Mouse (Mus musculus): Measurements from ENCODE around the gene Hist1h2ai. TPM values are rescaled to one million over a fixed set of nuclear protein-coding genes. Genes with fewer than 3 reads are reported as not detected.
A peak's percentile ranks its signal among the peaks of the same experiment; 100 is the strongest.
"Not testable (repeated sequence)": the region's sequence is repeated elsewhere in the genome, so short reads cannot be mapped to it uniquely, and the experiment has no call there.

Hist1h2ai gene
- total and polyA plus RNA-seq, 3 experiments, result 1.6 to 9.1 (median 3.5) TPM

DNA sequence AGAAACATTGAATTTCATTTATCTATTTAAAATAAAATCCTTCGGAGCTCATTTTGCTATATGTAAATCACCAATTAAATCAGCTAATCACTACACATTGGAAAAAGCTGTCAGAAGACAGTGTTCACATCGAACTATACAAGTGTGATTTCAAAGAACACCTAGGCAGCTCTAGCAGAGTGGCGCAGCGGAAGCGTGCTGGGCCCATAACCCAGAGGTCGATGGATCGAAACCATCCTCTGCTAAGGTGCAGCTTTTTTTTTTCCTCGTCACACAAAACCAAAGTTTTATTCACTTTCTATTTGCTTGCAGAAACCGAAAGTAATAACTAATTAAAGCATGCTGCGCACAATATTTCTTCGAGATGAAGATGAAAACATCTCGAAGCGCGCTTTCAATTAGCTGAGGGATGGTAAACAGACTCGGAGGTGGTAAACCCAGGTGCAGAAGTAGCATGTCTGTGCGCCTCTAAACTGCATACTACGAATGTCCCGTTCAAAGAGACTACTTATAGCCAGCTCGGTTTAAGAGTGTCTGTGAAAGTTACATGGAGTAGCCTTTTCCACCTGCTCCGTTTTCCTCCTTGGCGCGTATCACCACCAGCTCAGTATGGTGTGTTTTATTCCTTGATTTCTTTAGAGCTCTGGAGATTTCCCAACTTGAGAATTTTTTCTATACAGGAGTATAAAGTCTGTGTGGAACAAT lies 5.2 kb upstream of the Hist1h2ai start:
- Histone ChIP-seq H3K27me3 (ENCODE audit: control insufficient read depth, insufficient read depth, low read length) (no peaks in the 10 kb centered on the region), H3K9ac (ENCODE audit: low read depth, low read length) (peak overlapping the region; percentile 50), H3K36me3 (ENCODE audit: control insufficient read depth, insufficient read depth, low read length) (no peaks in the 10 kb centered on the region), H3K4me1 (ENCODE audit: control insufficient read depth, insufficient read depth, low read length) (no peaks in the 10 kb centered on the region), H3K27ac (peak overlapping the region; percentile 1; the same call in 1 of the 2 replicates), H3K4me3 (peak overlapping the region; percentile 74), H3K79me2 (replicated peaks; ENCODE audit: control insufficient read depth, insufficient read depth, low read length) (no peaks in the 10 kb centered on the region)
- peak; percentile 79 to 84 for DNase-seq
- intact Hi-C loops (cut with DNase I), result loop anchor here (1.0 to 10.0 kb wide), 8 partner anchors 23 to 1984 kb away; partner anchors contain the start of genes Hist1h1t, Hist1h4c and Hist1h4d
- WGBS, result 5% methylated on average over 22 of the region's 22 CpGs
- TF ChIP-seq EP300 (IDR thresholded peaks at IDR 0.05; ENCODE audit: insufficient read depth, low read depth, low read length), result peak; percentile 76; the same call in 1 of the 2 replicates
- no peak for TF ChIP-seq POLR2A (IDR thresholded peaks at IDR 0.05; ENCODE audit: insufficient read depth, low read depth, low read length)

- Histone ChIP-seq H3K27me3 (ENCODE audit: control insufficient read depth, insufficient read depth, low read length) (no peaks in the 10 kb centered on the region), H3K9ac (ENCODE audit: low read depth, low read length) (no peak overlapping the region), H3K4me3 (peak overlapping the region; percentile 74; the same call in 1 of the 2 replicates), H3K36me3 (ENCODE audit: control insufficient read depth, insufficient read depth, low read length) (no peaks in the 10 kb centered on the region), H3K79me2 (replicated peaks; ENCODE audit: control insufficient read depth, insufficient read depth, low read length) (no peaks in the 10 kb centered on the region), H3K4me1 (ENCODE audit: control insufficient read depth, insufficient read depth, low read length) (no peaks in the 10 kb centered on the region), H3K27ac (no peak overlapping the region)
- DNase-seq, result no peak
- 43% methylated on average over 4 of the region's 4 CpGs for WGBS
- TF ChIP-seq POLR2A (IDR thresholded peaks at IDR 0.05; ENCODE audit: insufficient read depth, low read depth, low read length) (no peak), EP300 (IDR thresholded peaks at IDR 0.05; ENCODE audit: insufficient read depth, low read depth, low read length) (no peak), CTCF (IDR thresholded peaks at IDR 0.05) (no peak)
- intact Hi-C loops (cut with DNase I), result loop anchor here (1.0 to 10.0 kb wide), 8 partner anchors 23 to 1983 kb away; partner anchors contain the start of genes Hist1h1t, Hist1h4c and Hist1h4d
Observed at GRCm38 (mm10) chr13:21711698-21712097, 4.5 kb upstream of the Hist1h2ai start.

DNA sequence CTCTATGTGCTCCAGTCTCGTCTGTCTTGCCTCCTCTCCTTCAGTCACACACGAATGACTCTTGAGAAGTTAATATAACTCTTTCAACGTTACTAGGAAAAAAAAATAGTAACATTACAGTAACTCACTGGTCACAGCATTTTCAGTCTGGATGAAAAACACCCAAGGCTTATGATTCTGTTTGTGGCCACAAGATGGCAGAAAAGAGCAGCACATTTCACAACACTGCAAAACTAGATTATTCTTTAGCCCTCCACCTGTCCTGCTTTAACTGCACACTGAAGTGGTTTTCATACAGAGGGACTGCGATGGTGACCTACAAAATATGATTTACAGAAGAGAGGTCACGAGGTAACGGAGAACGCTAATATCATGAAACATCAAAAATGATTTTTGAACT lies 1.5 kb upstream of the Hist1h2ai start:
- H3K4me1 ChIP-seq (ENCODE audit: control insufficient read depth, insufficient read depth, low read length), result peaks cover 1% of the 10 kb centered on the region

DNA sequence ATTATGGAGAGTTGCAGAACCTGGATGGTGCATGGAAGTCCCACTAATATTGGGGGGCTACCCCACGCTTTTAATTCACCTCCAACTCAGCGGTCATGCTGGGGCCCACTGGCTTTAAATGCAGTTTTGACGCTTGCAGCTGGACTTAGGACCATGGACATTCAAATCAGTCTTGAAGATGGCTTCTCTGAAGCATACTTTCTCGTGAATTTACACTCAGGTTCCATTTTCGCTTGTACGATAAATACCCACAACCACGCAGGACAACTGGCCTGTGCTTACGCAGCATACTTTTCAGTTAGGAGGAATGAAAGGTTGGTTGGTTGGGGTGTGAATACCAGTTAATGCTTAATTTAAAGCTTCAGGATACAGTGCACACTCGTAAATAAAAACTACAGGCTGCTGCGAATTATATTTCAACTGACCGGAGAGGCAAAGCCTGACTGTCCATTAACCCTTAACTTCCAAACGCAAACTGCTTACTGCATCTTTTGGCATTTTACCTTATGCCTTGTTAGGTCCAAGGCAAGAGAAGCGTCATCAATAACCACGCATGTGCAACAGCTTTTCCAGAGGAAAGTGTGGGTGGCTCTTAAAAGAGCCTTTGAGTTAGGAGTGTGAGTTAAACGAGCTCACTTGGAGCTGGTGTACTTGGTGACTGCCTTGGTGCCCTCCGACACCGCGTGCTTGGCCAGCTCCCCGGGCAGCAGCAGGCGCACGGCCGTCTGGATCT lies 925 bp upstream of the Hist1h2ai start:
- Histone ChIP-seq H3K9ac (ENCODE audit: low read depth, low read length) (no peak overlapping the region; the same call in none of the 2 replicates), H3K36me3 (ENCODE audit: control insufficient read depth, insufficient read depth, low read length) (peaks cover 2% of the 10 kb centered on the region; the same call in 1 of the 2 replicates), H3K4me3 (peak overlapping the region; percentile 54), H3K79me2 (replicated peaks; ENCODE audit: control insufficient read depth, insufficient read depth, low read length) (no peaks in the 10 kb centered on the region), H3K27ac (no peak overlapping the region; the same call in 1 of the 2 replicates), H3K27me3 (ENCODE audit: control insufficient read depth, insufficient read depth, low read length) (no peaks in the 10 kb centered on the region), H3K4me1 (ENCODE audit: control insufficient read depth, insufficient read depth, low read length) (peaks cover 1% of the 10 kb centered on the region)
- WGBS, result under 1% methylated on average over 22 of the region's 22 CpGs
- DNase-seq, result no peak
- intact Hi-C loops (cut with DNase I), result loop anchor here (1.0 to 10.0 kb wide), 6 partner anchors 19 to 1980 kb away; partner anchors contain the start of genes Hist1h1t, Hist1h4c and Hist1h4d
- TF ChIP-seq EP300 (IDR thresholded peaks at IDR 0.05; ENCODE audit: insufficient read depth, low read depth, low read length) (no peak), POLR2A (IDR thresholded peaks at IDR 0.05; ENCODE audit: insufficient read depth, low read depth, low read length) (no peak), CTCF (IDR thresholded peaks at IDR 0.05) (no peak)

More for the DNA sequence above, 1.5 kb upstream of the Hist1h2ai start:
- no peak overlapping the region for H3K9ac ChIP-seq (ENCODE audit: low read depth, low read length)
- intact Hi-C loops (cut with DNase I), result loop anchor here (1.0 to 10.0 kb wide), 7 partner anchors 20 to 1980 kb away; partner anchors contain the start of genes Hist1h1t, Hist1h4c and Hist1h4d
- H3K4me3 ChIP-seq, result peak overlapping the region; percentile 8; the same call in 1 of the 2 replicates
- WGBS, result under 1% methylated on average over 7 of the region's 7 CpGs
- H3K27ac ChIP-seq, result no peak overlapping the region
- DNase-seq, result peak; percentile 55 to 62
- TF ChIP-seq EP300 (IDR thresholded peaks at IDR 0.05; ENCODE audit: insufficient read depth, low read depth, low read length), result no peak
- TF ChIP-seq POLR2A (IDR thresholded peaks at IDR 0.05; ENCODE audit: insufficient read depth, low read depth, low read length), result no peak
- TF ChIP-seq CTCF (IDR thresholded peaks at IDR 0.05), result peak; percentile 96
- no peaks in the 10 kb centered on the region for H3K27me3 ChIP-seq (ENCODE audit: control insufficient read depth, insufficient read depth, low read length)
- peaks cover 2% of the 10 kb centered on the region; the same call in 1 of the 2 replicates for H3K36me3 ChIP-seq (ENCODE audit: control insufficient read depth, insufficient read depth, low read length)
- no peaks in the 10 kb centered on the region for H3K79me2 ChIP-seq (replicated peaks; ENCODE audit: control insufficient read depth, insufficient read depth, low read length)

GRCm38 (mm10) chr13:21716540-21717391 lies 544 bp downstream of the Hist1h2ai start:
- H3K9ac ChIP-seq (ENCODE audit: low read depth, low read length), result peak overlapping the region; percentile 69
- H3K27ac ChIP-seq, result peak overlapping the region; percentile 42
- H3K4me3 ChIP-seq, result peak overlapping the region; percentile 54
- H3K36me3 ChIP-seq (ENCODE audit: control insufficient read depth, insufficient read depth, low read length); H3K4me1 ChIP-seq (ENCODE audit: control insufficient read depth, insufficient read depth, low read length); H3K79me2 ChIP-seq (replicated peaks; ENCODE audit: control insufficient read depth, insufficient read depth, low read length); H3K27me3 ChIP-seq (ENCODE audit: control insufficient read depth, insufficient read depth, low read length): not testable (repeated sequence)
- intact Hi-C loops (cut with DNase I), result loop anchor here (2.0 to 10.0 kb wide), 5 partner anchors 198 to 1978 kb away; partner anchors contain the start of genes Hist1h1t, Hist1h4c, Hist1h4d and Hist1h4i
- peak in 1 of 2 experiments; percentile 30 for DNase-seq
- 2% methylated on average over 15 of the region's 38 CpGs for WGBS

All from heart, adult 2 months (tissue).